Mouse (Mus musculus) layer of hippocampus, postnatal 10 days (tissue): ENCODE results near the gene Ccdc36. TPM values are rescaled to one million over a fixed set of nuclear protein-coding genes. Genes with fewer than 3 reads are reported as not detected.

Experiments used
- DNase-seq, 2 experiments: peaks; one replicate each; pipeline ENCODE4 v3.0.0; 2021; ENCODE audit warnings: low spot score in 2 of 2
- long read RNA-seq: library from polyadenylated mRNA; stranded (forward); transcript quantifications from one replicate; pipeline ENCODE4 v2.0.0, GENCODE M21; 2023
- total RNA-seq, 2 experiments: library from RNA; stranded (reverse); gene quantifications; 2 replicates each; pipeline ENCODE4 v1.2.3; 2021

Gene Ccdc36
- under 1 TPM; 0.11 to 0.23 TPM for total RNA-seq
- long read RNA-seq, result 0 reads

DNA sequence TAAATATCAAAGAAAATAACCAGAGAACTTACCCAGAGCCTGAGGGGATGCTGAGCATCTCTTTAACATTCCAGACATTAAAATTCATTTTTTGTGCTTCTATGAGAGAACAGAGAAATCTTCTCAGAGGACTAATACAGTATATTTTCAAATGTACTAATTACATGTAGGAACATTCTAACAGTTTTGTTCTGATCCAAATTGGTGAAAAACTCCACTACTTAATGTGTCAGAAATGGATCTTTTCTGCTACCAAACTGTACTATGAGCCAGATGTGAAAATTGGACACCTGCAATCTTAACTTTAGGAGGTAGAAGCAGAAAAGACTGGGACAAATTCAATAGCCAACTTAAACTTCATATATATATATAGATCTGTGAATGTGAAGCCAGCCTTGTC lies at the start of gene Ccdc36:
Ccdc36 (minus strand) TSS at position 101 of the 400 bp plus-strand sequence.
- no peak for DNase-seq

DNA sequence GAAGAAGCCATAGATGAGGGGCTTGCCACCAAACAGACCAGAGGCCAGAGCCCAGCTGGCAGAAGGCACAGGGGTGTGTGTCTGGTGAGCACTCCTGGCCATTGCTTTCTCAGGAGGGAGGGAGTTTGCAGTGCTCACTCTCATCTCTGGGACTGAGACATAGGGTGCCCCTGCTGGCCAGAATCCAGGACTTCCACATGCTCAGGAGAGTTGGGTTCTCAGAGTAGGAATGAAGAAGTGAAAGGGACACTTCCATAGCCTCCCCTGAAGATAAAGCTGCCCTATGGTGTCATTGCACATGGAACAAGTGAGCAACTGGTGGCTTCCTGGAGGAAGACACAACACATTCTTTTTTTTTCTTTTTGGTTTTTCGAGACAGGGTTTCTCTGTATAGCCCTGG lies 46.2 kb upstream of the Ccdc36 start:
- DNase-seq, result no peak

DNA sequence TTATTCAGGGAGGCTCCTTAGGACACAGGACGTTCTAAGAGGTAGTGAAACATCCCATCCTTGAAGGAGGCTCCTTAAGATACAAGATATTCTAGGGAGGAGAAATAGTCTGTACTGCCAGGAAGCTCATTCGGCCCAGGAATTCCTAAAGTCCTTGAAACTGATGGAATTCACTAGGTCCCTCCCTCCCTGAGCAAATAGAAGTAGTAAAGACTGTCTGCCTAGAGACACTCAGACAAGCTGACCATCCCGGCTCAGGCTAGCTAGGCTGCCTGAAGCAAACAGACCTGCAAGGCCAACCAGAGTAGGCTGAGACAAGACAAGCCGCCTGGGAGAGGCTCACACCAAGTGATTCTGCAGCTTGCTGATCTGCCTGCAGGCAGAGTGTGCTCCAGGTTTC lies 41.6 kb upstream of the Ccdc36 start:
- DNase-seq, result no peak

DNA sequence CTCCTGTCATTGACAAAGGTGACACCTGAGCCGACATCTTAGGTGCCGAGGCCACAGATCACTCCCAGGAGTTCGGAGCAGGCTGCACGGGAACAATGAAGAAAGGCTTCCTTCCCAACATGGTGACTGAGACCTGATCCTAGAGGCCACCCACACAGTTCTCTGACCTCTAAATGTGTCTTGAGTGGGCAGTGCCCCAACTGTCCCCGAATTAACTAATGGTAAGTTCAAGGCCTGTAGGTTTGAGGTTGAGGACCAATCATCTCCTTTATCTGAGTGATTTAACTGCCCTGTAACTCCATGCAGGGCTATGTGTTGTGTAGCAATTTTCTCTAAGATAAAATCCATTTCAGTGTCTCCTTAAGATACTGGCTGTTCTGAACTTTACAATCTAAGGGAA lies 41.1 kb upstream of the Ccdc36 start:
- DNase-seq, result no peak

DNA sequence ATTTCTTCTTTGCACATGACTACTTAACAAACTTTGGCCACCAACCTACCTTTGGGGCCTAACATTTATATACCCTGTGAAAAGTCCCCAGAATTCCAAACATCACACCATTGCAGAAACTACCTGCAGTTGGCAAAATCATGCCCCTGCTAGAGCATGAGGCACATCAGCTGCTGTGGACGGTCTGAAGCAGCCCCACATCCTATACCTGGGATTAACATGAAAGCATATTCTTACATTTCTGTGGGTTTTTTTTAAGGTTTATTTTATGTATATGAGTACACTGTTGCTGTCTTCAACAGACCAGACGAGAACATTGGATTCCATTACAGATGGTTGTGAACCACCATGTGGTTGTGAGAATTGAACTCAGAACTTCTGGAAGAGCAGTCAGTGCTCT lies 37.9 kb upstream of the Ccdc36 start:
- no peak for DNase-seq

DNA sequence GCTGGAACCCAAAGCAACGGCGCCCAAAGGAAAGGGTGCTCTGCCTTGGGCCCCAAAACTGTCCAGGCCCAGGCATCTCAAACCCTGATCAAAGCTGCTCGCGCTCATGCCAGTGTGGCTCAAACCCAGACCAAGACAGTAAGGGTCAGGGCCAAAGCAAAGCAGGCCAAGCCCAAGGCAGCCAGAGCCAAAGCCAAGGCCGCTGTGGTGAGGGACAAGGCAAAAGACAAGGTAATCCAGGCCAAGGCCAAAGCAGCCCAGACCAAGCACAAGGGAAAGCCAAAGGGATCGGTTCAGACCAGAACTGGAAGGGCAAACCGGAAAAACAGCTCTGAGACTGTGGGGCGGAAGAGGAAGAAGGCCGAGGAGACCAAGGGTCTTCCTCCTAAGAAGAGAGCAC lies 35.4 kb upstream of the Ccdc36 start:
- DNase-seq, result no peak

DNA sequence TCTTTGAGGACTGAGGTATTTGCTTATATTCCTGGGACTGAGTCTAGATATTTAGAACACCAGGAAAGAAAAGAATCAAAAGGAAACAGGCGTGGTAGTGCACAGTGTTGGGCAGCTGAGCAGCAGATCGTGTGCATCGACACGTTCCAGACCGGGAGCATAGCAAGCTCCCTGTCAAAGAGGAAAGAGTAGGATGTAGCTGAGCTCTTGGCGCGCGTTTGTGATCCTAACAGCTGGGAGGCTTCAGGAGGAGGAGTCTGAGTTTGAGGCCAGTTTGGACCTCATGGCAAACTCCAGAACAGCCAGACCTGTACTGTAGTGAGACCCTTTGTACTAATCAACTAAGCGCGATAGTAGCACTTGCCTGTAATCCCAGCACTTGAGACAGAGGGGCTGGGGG lies 33.9 kb upstream of the Ccdc36 start:
- DNase-seq, result no peak

DNA sequence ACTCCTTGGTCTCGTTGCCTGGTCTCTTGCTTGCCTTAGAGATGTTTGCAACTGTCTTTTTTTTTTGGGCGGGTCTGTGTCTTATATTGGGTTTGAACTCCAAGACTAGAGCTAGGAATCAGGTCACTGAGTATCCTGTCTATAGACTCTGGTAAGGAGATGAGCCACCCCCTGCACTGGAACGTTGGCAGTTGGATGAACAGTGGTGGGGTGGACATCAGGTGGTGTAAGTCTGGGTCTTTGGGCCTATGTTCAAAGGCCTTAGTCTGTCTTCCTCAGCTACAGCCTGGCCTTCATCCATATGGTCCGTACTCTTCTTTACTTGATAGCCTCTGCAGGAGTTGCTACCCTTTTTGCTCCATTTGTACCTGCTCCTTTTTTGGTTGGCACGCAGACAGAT lies 33.4 kb upstream of the Ccdc36 start:
- no peak for DNase-seq

DNA sequence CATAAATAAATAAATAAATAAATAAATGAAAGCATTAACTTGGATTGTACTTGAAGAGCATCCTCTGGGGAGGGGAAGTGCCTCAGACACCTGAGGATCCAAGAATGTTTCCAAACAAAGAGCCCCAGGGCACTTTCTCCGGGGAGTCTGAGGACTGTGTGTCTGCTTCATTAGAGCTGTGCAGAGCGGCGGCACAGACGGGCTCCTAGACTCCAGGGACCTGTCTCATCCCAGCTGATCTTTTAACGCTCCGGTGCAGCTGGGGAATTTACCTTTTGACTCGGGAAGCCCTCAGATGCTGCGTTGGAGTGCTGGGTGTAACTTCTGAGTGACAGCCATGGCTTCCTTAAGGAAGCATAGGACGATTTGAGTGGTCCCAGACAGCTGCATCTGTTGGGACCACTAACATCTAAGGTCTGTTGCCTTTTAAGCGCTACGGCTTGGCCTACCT lies 32.9 kb upstream of the Ccdc36 start, which contains the start of gene Klhdc8b:
Klhdc8b (minus strand) TSS at position 401 of the 451 bp plus-strand sequence.
- DNase-seq, result no peak

DNA sequence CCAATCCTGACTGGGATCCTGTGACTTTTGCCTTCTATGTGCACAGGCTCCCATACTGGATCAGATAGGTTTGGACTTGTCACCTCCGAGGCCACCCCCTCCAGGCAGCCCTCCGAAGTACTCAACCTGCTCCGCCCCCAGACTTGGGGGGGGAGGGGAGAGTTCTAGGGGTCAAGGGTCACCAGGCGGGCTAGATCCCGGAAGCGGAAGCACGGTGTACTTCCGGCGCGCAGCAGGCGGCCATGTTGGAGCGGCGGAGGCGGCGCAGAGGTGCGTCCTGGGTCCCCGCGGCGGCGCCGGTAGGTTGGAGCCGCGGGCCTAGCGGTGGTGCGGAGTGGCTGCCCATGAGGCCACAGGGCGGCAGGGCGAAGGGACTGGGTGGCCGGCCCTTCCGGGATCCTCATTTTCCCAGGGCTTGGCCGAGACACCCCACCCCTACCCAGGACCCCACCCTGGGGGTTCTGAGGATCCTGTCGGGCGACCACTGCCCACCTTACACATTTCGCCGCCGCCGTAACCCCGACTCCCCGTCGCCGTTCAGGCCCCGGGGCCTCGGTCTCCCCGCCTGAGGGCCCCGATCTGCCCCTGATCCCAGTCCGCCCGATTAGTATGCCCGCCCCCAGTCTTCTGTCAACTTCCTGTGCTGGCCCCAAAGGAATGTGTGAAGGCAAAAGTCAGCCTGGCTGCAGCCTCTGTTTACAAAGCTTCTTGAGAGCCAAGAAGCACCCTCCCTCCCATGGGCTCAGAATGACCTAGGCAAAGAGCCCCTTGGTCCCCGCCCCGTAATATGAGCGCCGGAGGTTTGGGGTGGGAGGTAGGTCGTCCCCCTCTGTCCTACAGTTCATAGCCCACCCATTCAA lies 32.3 kb upstream of the Ccdc36 start, which contains the start of gene Ccdc71:
Ccdc71 (plus strand) TSS at position 209 of the 860 bp plus-strand sequence.
- peak; percentile 90 to 92 for DNase-seq

DNA sequence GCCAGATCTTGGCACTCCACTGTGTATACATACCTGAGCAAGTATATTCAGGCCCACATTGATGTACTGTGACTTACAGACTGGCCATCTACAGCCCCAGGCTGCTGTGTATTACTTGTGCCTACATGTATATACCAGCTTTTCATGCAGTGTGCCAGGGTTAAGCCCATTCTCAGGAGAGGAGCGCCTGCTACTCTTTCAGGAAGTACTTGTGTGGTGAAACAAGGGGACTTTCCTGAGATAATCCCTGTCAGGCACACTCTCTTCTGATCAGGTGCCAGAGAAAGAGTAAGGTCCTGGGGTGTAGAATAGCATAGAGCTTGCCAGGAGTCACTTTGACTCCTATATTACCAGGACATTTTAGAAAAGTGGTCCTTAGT lies 31.6 kb upstream of the Ccdc36 start:
- DNase-seq, result no peak

DNA sequence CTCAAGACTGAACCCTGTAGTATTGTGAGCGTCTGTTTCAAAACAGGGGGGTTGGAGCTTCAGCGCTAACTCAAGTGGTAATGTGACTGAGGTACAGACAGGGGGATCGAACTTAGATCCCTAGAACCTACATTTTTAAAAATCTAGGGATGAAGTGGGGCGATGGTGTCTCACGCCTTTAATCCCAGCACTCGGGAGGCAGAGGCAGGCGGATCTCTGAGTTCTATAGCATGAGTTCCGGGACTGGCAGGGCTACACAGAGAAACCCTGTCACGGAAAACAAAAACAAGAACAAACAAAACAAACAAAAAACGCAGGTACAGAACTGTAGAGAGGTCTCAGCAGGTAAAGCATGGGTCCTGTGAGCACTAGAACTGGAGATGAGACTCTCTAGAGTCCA lies 28.7 kb upstream of the Ccdc36 start:
- no peak for DNase-seq

DNA sequence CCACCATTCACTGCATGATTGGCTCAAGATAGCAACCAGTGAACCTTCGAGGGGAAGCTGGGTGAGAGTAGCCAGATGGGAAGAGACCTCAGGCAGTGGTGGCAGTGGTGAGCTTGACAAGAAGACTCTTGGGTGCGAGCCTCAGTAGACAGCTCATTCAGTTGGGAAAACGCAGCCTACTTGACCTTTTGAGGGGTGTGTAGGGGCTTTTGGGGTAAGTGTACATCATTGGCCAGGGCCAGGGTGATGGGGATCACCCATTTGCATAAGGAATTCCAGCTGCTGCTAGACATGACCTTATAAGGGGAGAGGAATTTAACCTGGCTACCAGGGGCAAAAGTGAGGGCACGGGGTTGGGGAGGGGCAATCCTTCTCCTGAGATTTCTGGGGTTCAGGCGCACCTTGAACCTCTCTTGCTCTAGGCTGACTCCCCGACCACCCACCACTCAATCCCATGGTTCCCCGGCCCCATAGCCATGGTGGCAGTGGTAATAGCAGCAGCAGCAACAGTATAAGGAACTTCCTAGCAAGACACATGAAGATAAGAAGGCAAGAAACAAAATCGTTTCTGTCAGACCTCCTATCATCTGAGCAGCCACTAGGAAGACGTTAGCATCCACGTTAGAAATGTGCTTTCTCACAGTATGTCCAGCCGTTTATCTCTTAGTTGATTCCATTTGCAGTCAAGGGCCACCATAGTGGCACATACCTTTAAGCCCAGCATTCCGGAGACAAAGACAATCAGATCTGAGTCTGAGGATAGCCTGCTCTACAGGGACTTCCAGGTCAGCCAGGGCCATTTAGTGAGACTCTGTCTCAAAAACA lies 27.7 kb upstream of the Ccdc36 start:
- DNase-seq, result no peak

DNA sequence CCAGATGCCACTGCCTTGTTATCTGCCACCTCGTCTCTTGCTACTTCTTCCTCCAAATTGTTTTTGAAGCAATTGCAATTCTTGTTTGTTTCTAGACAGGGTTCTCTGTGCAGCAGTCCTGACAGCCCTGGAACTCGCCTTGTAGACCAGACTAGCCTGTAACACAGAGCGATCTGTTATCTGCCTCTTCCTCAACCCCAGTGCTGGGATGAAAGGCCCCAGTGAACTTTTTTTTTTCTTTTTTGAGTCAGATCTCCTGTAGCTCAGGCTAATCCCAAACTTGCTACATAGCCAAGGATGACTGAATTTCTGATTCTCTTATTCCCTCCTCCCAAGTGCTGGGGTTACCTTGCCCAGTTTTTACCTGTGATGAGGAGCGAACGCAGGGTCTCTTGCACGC lies 26.1 kb upstream of the Ccdc36 start:
- no peak for DNase-seq

DNA sequence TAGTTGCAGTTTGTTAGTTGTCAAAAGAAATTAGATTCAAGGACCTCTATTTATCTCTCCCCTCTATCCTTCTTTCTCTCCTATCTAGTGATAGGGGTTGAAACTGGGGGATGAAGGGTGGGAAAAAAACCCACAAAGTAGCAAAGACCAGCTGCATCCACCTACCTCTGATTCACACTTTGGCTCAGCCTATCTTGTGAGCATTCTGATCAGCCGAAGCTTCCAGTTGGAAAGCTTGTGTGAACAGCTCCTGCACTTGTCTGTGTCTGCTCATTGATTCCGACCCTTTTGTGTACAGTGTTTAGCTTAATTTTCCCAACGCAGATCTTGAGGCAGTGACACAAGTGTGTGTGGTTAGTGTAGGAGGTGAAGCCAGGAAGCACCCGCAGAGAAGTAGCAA lies 25.2 kb upstream of the Ccdc36 start:
- no peak for DNase-seq

DNA sequence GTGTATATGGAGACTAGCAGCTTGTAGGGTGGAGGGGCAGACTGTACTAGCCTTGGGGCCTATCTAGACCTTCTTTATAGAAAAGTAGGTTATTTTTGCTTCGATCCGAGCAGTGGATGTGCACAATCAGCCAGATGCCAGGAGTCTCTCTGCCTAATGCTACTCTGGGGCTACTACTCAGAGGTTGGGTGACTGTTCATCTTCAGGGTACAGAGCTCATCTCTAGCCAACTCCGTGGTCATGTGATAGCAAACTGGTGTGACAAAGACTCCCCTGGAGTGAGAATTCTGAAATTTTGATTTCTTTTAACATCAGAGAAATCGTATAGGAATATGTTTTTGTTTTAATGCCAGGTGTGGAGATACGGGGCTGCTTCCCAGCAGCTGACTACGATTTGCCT lies 24.6 kb upstream of the Ccdc36 start:
- no peak for DNase-seq

DNA sequence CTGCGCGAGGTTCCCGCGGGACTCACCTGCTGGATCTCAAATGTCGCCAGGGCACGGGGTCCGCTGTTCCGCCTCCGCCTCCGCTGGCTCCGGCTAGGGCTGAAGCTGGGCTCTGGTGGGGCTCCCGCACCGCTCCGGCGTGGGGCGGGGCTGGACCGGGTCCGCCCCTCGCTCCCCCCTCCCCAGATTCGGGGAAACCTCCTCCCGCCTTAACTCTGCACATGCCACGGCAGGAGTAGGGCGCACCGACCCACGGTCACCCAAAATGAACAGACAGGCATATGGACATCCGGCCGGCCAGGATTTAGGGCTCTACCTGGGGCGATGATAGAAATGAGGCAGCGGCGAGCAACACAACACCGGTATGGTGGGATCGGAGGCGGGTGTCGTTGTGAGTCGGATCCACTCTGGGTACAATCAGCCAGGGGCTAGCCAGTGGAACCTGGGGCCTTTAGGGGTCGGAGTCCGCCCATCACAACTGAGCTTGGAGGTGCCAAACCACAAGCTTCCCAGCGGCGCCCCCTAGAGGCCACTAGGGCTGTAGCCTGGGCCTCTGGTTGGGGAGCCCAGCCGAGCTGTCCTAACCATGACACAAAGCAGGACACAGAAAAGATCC lies 24.1 kb upstream of the Ccdc36 start:
- DNase-seq, result peak; percentile 94 to 96

DNA sequence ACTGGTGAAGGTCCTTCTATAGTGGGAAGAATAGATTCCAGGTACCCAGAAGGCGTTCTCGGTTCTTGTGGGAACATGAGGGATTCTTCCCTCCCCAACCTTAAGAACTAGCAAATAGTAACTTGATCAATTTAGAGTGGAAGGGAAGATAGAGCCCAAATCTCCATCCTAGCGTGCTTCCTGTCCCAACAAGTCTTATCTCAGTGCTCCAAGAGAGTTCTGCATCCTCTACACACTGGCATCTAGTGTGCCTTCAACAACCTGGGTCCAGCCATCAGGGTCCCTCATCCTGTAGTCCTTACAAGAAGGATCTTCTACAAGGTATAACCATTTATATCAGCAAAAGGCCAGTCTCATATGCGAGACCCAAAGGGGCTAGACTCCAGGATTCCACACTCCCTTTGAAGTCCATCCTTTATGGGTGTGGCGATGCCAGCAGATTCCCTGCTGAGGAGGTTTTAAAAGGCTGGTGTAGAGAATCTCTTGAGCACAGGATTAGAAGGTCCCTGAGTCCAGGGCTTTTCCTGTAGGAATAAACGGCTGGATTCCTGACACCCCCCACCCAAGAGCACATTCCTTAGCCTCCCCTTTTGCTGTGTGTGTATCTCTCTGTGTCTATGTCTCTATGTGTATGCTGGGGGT lies 23.4 kb upstream of the Ccdc36 start:
- no peak for DNase-seq

DNA sequence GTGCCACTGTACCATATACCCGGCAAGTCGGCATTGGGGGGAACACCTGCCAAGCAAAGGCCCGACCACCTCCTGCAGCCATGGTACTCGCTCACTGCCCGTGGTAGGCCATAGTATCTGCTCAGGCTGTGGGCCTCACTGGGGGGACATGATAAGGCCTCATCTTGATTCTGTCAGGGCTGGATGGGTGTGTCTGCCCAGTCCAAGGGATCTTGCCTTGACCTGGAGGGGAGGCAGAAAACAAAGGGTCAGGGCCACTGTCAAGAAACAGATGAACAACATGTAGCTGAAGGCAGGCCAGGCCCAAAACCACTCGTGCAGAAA lies 22.8 kb upstream of the Ccdc36 start:
- no peak for DNase-seq

DNA sequence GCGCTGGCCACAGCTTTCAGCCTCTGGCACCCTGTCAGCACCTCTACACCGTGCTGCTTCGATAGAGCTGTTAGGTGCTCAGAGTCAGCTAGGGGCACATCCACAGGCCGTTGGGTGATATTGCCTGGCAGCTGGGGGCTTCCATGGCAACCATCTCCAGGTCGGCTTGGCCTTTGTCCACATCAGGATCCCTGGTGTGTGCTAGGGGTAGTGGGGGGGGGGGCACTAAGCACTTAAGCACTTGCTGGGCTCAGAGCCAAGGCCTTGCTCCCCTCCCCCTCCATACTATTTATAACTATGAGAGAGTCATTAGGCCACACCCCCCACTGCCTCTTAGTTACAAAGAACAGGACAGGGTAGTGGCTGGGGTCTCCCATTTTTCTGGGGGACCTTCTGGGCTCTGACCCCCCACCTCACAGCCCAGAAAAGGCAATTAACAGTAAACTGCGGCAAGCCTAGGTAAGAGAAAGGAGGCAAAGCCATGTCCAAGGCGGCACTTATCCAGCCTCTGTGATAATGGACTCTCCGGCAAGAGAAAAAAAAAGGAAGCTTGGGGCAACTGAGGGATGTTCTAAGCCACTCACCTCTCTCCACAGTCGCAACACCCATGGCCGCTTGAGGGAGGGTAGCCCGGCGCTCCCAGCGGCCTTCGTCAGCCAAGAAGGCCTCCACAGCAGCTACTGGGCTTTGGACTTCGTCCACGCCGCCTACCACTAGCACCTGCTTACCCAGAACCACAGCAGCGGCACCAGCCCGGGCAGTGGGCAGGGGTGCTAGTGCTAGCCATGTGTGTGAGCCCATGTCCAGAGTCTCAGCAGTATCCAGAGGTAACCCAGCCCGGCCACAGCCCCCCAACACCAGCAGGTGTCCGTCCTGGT lies 22.2 kb upstream of the Ccdc36 start:
- DNase-seq, result peak in 1 of 2 experiments; percentile 29
